Mouse (Mus musculus) R1 (cell line): ENCODE data around the gene Plekhh2.
A peak's percentile ranks its signal among the peaks of the same experiment; 100 is the strongest.

ENCODE experiments used
- DNase-seq: peaks from one replicate; pipeline ENCODE4 v3.0.0-alpha.2; 2018; ENCODE audit warnings: low read depth, low spot score

Plekhh2 gene

GRCm38 (mm10) chr17:84510961-84511639 lies 595 bp upstream of the Plekhh2 start:
- DNase-seq = no peak

- DNase-seq = peak; percentile 42
These were observed 906 bp downstream of the Plekhh2 start for GRCm38 (mm10) chr17:84512516-84513085.

GRCm38 (mm10) chr17:84515901-84516300 lies 4.2 kb downstream of the Plekhh2 start:
- DNase-seq = no peak

GRCm38 (mm10) chr17:84519346-84519745 lies 7.7 kb downstream of the Plekhh2 start:
- DNase-seq = no peak

GRCm38 (mm10) chr17:84520057-84520456 lies 8.4 kb downstream of the Plekhh2 start:
- DNase-seq = no peak

- no peak for DNase-seq
These were observed 17.7 kb downstream of the Plekhh2 start for GRCm38 (mm10) chr17:84529356-84529755.

GRCm38 (mm10) chr17:84530202-84530796 lies 18.6 kb downstream of the Plekhh2 start:
- no peak for DNase-seq

GRCm38 (mm10) chr17:84532909-84533499 lies 21.3 kb downstream of the Plekhh2 start:
- DNase-seq = no peak

GRCm38 (mm10) chr17:84533841-84534240 lies 22.1 kb downstream of the Plekhh2 start:
- DNase-seq = no peak

GRCm38 (mm10) chr17:84534632-84535031 lies 22.9 kb downstream of the Plekhh2 start:
- no peak for DNase-seq

- DNase-seq = no peak
These were observed 23.5 kb downstream of the Plekhh2 start for GRCm38 (mm10) chr17:84535226-84535625.

- no peak for DNase-seq
These were observed 25.6 kb downstream of the Plekhh2 start for GRCm38 (mm10) chr17:84537301-84537700.

GRCm38 (mm10) chr17:84537966-84538365 lies 26.3 kb downstream of the Plekhh2 start:
- no peak for DNase-seq

GRCm38 (mm10) chr17:84540603-84541002 lies 28.9 kb downstream of the Plekhh2 start:
- no peak for DNase-seq

- no peak for DNase-seq
These were observed 39.5 kb downstream of the Plekhh2 start for GRCm38 (mm10) chr17:84550902-84551877.

GRCm38 (mm10) chr17:84552230-84552629 lies 40.5 kb downstream of the Plekhh2 start:
- DNase-seq = no peak

- DNase-seq = peak; percentile 56
These were observed 52.6 kb downstream of the Plekhh2 start for GRCm38 (mm10) chr17:84564264-84564663.

- DNase-seq = no peak
These were observed 54.1 kb downstream of the Plekhh2 start for GRCm38 (mm10) chr17:84565762-84566161.

- peak; percentile 21 for DNase-seq
These were observed 55.3 kb downstream of the Plekhh2 start for GRCm38 (mm10) chr17:84566773-84567555.

GRCm38 (mm10) chr17:84568807-84569206 lies 57.1 kb downstream of the Plekhh2 start:
- no peak for DNase-seq

- no peak for DNase-seq
These were observed 58.1 kb downstream of the Plekhh2 start for GRCm38 (mm10) chr17:84569770-84570169.
